Mouse (Mus musculus) MEL (cell line): ENCODE data around the gene Prex1. TPM values are rescaled to one million over a fixed set of nuclear protein-coding genes. Genes with fewer than 3 reads are reported as not detected.

ENCODE experiments used
- DNase-seq: peaks from one replicate; pipeline ENCODE4 v3.0.0; 2011; ENCODE audit warnings: low read depth, low spot score
- H3K27ac ChIP-seq: 2 replicates; pipeline ENCODE4 v1.5.1; 2012; ENCODE audit warnings: low read depth, mild to moderate bottlenecking, control low read depth, low read length, moderate library complexity; ENCODE audit not compliant: control insufficient read depth
- H3K27me3 ChIP-seq, 2 experiments: fragments of 150-350 bp in 1 of 2; sonication (generic) in 1 of 2; 2 replicates each; pipeline ENCODE4 v1.6.1; 2012; ENCODE audit warnings: low read length in 2 of 2, mild to moderate bottlenecking in 2 of 2, improper control_type of control experiment in 1 of 2, moderate library complexity in 1 of 2; ENCODE audit not compliant: insufficient read depth in 2 of 2, control insufficient read depth in 1 of 2
- H3K36me3 ChIP-seq, 2 experiments: 2 replicates each; pipeline ENCODE4 v1.6.1; 2012 to 2014; ENCODE audit warnings: low read length in 2 of 2, improper control_type of control experiment in 1 of 2, inconsistent platforms in 1 of 2, mild to moderate bottlenecking in 1 of 2; ENCODE audit not compliant: insufficient read depth in 2 of 2, control insufficient read depth in 1 of 2
- H3K4me1 ChIP-seq, 2 experiments: fragments of 150-350 bp in 1 of 2; sonication (generic) in 1 of 2; 2 replicates each; pipeline ENCODE4 v1.6.1; 2012; ENCODE audit warnings: low read length in 2 of 2, improper control_type of control experiment in 1 of 2, mild to moderate bottlenecking in 1 of 2; ENCODE audit not compliant: insufficient read depth in 2 of 2, control insufficient read depth in 1 of 2
- H3K4me3 ChIP-seq, 2 experiments: fragments of 150-350 bp in 1 of 2; sonication (generic) in 1 of 2; 2 replicates each; pipeline ENCODE4 v1.5.1; 2012; ENCODE audit warnings: low read depth in 2 of 2, low read length in 2 of 2, mild to moderate bottlenecking in 2 of 2, moderate library complexity in 2 of 2, control low read depth in 1 of 2, improper control_type of control experiment in 1 of 2; ENCODE audit not compliant: control insufficient read depth in 1 of 2, insufficient read depth in 1 of 2
- H3K79me2 ChIP-seq: 2 replicates; pipeline ENCODE4 v1.6.1; 2012; ENCODE audit warnings: mild to moderate bottlenecking, low read length, moderate library complexity; ENCODE audit not compliant: control insufficient read depth, poor library complexity, insufficient read depth
- H3K9ac ChIP-seq: 2 replicates; pipeline ENCODE4 v1.6.1; 2012; ENCODE audit warnings: low read depth, mild to moderate bottlenecking, control low read depth, low read length, moderate library complexity; ENCODE audit not compliant: control insufficient read depth, poor library complexity, severe bottlenecking
- H3K9me3 ChIP-seq: fragments of 150-350 bp; sonication (generic); replicated peaks from 2 replicates; pipeline ENCODE4 v1.6.1; 2012; ENCODE audit warnings: mild to moderate bottlenecking, low read length, improper control_type of control experiment, moderate library complexity; ENCODE audit not compliant: insufficient read depth
- CHD1 ChIP-seq: IDR thresholded peaks from 2 replicates; pipeline ENCODE4 v1.6.1; 2012; ENCODE audit warnings: low read depth, mild to moderate bottlenecking, inconsistent platforms, low read length, improper control_type of control experiment
- CTCF ChIP-seq, 3 experiments: IDR thresholded peaks in 2 of 3; conservative IDR thresholded peaks in 1 of 3; 2 replicates each; pipeline ENCODE4 v1.5.1; 2011 to 2012; ENCODE audit warnings: low read length in 3 of 3, low read depth in 2 of 3, mild to moderate bottlenecking in 2 of 3, improper control_type of control experiment in 1 of 3, inconsistent platforms in 1 of 3, mixed read lengths in 1 of 3, moderate library complexity in 1 of 3; ENCODE audit not compliant: control insufficient read depth in 1 of 3, insufficient read depth in 1 of 3, poor library complexity in 1 of 3, severe bottlenecking in 1 of 3
- ELF1 ChIP-seq: IDR thresholded peaks from 2 replicates; pipeline ENCODE4 v1.6.1; 2014; ENCODE audit warnings: low read depth, mild to moderate bottlenecking, inconsistent platforms, low read length, improper control_type of control experiment, moderate library complexity
- EP300 ChIP-seq, 2 experiments: IDR thresholded peaks; 2 replicates each; pipeline ENCODE4 v1.6.1; 2011; ENCODE audit warnings: improper control_type of control experiment in 2 of 2, low read length in 2 of 2, low read depth in 1 of 2, mild to moderate bottlenecking in 1 of 2
- ETS1 ChIP-seq: IDR thresholded peaks from 2 replicates; pipeline ENCODE4 v1.6.1; 2012; ENCODE audit warnings: low read depth, mild to moderate bottlenecking, inconsistent platforms, low read length, improper control_type of control experiment, moderate library complexity
- HCFC1 ChIP-seq: IDR thresholded peaks from 2 replicates; pipeline ENCODE4 v1.6.1; 2012; ENCODE audit warnings: low read depth, mild to moderate bottlenecking, inconsistent platforms, low read length, improper control_type of control experiment, moderate library complexity
- MAX ChIP-seq: IDR thresholded peaks from 2 replicates; pipeline ENCODE4 v1.6.1; 2011; ENCODE audit warnings: low read length, improper control_type of control experiment
- MXI1 ChIP-seq: IDR thresholded peaks from 2 replicates; pipeline ENCODE4 v1.6.1; 2011; ENCODE audit warnings: mild to moderate bottlenecking, low read depth, low read length, improper control_type of control experiment
- MYB ChIP-seq: IDR thresholded peaks from 2 replicates; pipeline ENCODE4 v1.6.1; 2011; ENCODE audit warnings: mild to moderate bottlenecking, low read depth, low read length, improper control_type of control experiment
- NELFE ChIP-seq: IDR thresholded peaks from 2 replicates; pipeline ENCODE4 v1.6.1; 2011; ENCODE audit warnings: low read depth, low read length, improper control_type of control experiment
- NRF1 ChIP-seq: IDR thresholded peaks from 2 replicates; pipeline ENCODE4 v1.6.1; 2014; ENCODE audit warnings: low read depth, mild to moderate bottlenecking, inconsistent platforms, low read length, improper control_type of control experiment, moderate library complexity; ENCODE audit not compliant: poor library complexity, insufficient read depth, severe bottlenecking
- SIN3A ChIP-seq: IDR thresholded peaks from 2 replicates; pipeline ENCODE4 v1.6.1; 2012; ENCODE audit warnings: low read length, improper control_type of control experiment, inconsistent platforms
- SMC3 ChIP-seq: IDR thresholded peaks from 2 replicates; pipeline ENCODE4 v1.6.1; 2011; ENCODE audit warnings: low read depth, low read length, improper control_type of control experiment
- TCF12 ChIP-seq: IDR thresholded peaks from 2 replicates; pipeline ENCODE4 v1.6.1; 2014; ENCODE audit warnings: low read depth, mild to moderate bottlenecking, inconsistent platforms, low read length, improper control_type of control experiment, moderate library complexity
- USF1 ChIP-seq: IDR thresholded peaks from 2 replicates; pipeline ENCODE4 v1.6.1; 2014; ENCODE audit warnings: low read depth, mild to moderate bottlenecking, inconsistent platforms, low read length, improper control_type of control experiment, moderate library complexity
- ZC3H11A ChIP-seq: IDR thresholded peaks from 2 replicates; pipeline ENCODE4 v1.6.1; 2012; ENCODE audit warnings: low read depth, mild to moderate bottlenecking, inconsistent platforms, low read length, improper control_type of control experiment
- ZKSCAN1 ChIP-seq: IDR thresholded peaks from 2 replicates; pipeline ENCODE4 v1.6.1; 2012; ENCODE audit warnings: low read depth, mild to moderate bottlenecking, inconsistent platforms, low read length, improper control_type of control experiment, moderate library complexity
- polyA plus RNA-seq, 2 experiments: library from polyadenylated mRNA; stranded (reverse) in 1 of 2; unstranded in 1 of 2; fragments of >175 nt in 1 of 2; fragments of >200 nt in 1 of 2; gene quantifications; 2 replicates each; pipeline versions ENCODE4 v1.2.1 to v1.2.4; 2012; ENCODE audit warnings: low replicate concordance in 2 of 2, low read depth in 1 of 2; ENCODE audit not compliant: insufficient read length in 2 of 2, insufficient read depth in 1 of 2, missing spikeins in 1 of 2
- total RNA-seq: library from RNA; depleted of rRNA; stranded (reverse); fragments of 300-350 nt; gene quantifications from 2 replicates; pipeline ENCODE4 v1.2.3, GENCODE M21; 2012

Prex1 gene
- total and polyA plus RNA-seq, 3 experiments, result 8.0 to 33.1 (median 15.8) TPM

DNA sequence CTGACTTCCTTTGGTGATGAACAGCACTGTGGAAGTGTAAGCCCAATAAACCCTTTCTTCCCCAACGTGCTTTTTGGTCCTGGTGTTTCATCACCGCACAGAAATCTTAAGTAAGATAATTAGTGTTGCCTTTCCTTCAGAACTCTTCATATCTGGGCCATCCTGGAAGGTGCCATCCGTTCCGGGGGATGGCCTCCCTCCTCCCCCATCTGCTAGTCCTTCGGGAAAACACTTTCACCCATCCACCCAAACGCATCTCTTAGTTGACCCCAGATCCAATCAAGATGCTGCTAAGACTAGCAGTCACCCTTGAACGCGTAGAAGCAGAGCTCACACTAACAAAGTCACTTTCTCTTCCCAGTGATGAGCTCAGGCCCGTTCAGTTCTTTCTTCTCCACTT, 150.6 kb downstream of the Prex1 start:
- Histone ChIP-seq H3K4me3 (no peak overlapping the region), H3K36me3 (no peaks in the 10 kb centered on the region), H3K79me2 (no peaks in the 10 kb centered on the region), H3K9ac (no peak overlapping the region), H3K27ac (no peak overlapping the region), H3K27me3 (no peaks in the 10 kb centered on the region), H3K9me3 (no peaks in the 10 kb centered on the region), H3K4me1 (no peaks in the 10 kb centered on the region)
- TF ChIP-seq USF1 (no peak), MYB (no peak), NELFE (no peak), ELF1 (no peak)
- DNase-seq, result no peak

DNA sequence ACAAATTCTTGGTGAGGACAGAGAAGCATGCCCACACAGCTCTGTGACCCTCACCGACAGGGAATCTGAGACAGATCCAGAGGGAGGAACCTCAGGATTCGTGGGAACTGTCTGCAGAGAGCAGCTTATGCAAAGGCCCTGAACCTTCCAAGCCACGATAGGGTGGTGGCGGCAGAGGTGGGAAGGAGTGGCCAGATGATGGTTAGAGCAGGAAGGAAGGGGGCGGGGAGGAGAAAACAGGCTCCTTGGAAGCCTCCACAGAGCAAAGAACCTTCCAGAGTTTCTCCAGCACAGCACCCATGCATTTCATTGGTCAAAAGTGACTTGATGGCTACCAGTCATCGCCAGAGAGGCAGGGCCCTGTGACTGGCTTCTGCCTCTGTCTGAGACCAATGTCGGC, 151.9 kb downstream of the Prex1 start:
- H3K36me3 ChIP-seq, result no peaks in the 10 kb centered on the region
- H3K4me1 ChIP-seq, result no peaks in the 10 kb centered on the region
- TF ChIP-seq CTCF (IDR thresholded peaks at IDR 0.05 in 2 of 3, conservative IDR thresholded peaks at IDR 0.05 in 1 of 3; ENCODE audit: control insufficient read depth in 1 of 3, insufficient read depth in 1 of 3, low read depth in 2 of 3, low read length in 3 of 3, poor library complexity in 1 of 3, severe bottlenecking in 1 of 3), result no peak
- TF ChIP-seq NRF1, result no peak
- no peak for TF ChIP-seq SMC3
- no peak for TF ChIP-seq HCFC1
- TF ChIP-seq ZKSCAN1, result no peak
- no peak for TF ChIP-seq ETS1
- no peak for TF ChIP-seq SIN3A
- no peak for TF ChIP-seq TCF12
- TF ChIP-seq MXI1, result no peak
- TF ChIP-seq MAX, result no peak
- TF ChIP-seq ZC3H11A, result no peak
- no peak for TF ChIP-seq EP300 (IDR thresholded peaks at IDR 0.05; ENCODE audit: low read depth in 1 of 2, low read length in 2 of 2)
- TF ChIP-seq MYB, result no peak
- no peak for TF ChIP-seq ELF1
- no peak overlapping the region for H3K27ac ChIP-seq
- H3K4me3 ChIP-seq, result no peak overlapping the region
- no peaks in the 10 kb centered on the region for H3K79me2 ChIP-seq
- H3K27me3 ChIP-seq, result no peaks in the 10 kb centered on the region; a peak in 1 of 4 replicates
- H3K9ac ChIP-seq, result no peak overlapping the region
- no peak for DNase-seq
- H3K9me3 ChIP-seq, result no peaks in the 10 kb centered on the region

DNA sequence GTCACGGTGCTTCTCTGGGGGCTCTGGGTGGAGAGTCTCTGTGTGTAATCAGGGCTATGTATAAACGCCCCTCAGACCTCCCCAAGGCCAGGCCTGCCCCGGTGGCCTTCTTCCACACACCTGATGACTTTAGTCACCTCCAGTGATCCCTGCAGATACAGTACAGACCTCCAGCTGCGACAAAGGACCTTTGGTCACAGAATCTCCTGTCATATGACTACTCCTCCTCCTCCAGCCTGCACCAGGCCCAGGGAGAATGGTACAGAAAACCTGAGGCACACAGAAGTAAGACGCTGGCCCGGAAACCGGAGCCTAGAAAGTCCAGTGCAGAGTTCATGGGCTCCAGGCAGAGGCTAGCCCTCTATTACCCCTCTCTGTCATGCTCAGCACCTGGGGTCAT, 152.8 kb downstream of the Prex1 start:
- H3K4me1 ChIP-seq, result no peaks in the 10 kb centered on the region
- no peaks in the 10 kb centered on the region for H3K9me3 ChIP-seq
- DNase-seq, result no peak
- no peaks in the 10 kb centered on the region; a peak in 1 of 4 replicates for H3K27me3 ChIP-seq
- no peak overlapping the region for H3K27ac ChIP-seq
- no peak for TF ChIP-seq CHD1
- H3K79me2 ChIP-seq, result no peaks in the 10 kb centered on the region
- H3K9ac ChIP-seq, result no peak overlapping the region
- H3K36me3 ChIP-seq, result no peaks in the 10 kb centered on the region
- H3K4me3 ChIP-seq, result no peak overlapping the region
